Mouse (Mus musculus) MEL (cell line): Measurements from ENCODE around the gene Dot1l. TPM values are rescaled to one million over a fixed set of nuclear protein-coding genes. Genes with fewer than 3 reads are reported as not detected.
"Not testable (repeated sequence)": the region's sequence is repeated elsewhere in the genome, so short reads cannot be mapped to it uniquely, and the experiment has no call there.

ENCODE experiments used
- DNase-seq: peaks from one replicate; pipeline ENCODE4 v3.0.0; 2011; ENCODE audit warnings: low read depth, low spot score
- H3K27ac ChIP-seq: 2 replicates; pipeline ENCODE4 v1.5.1; 2012; ENCODE audit warnings: low read depth, mild to moderate bottlenecking, control low read depth, low read length, moderate library complexity; ENCODE audit not compliant: control insufficient read depth
- H3K27me3 ChIP-seq, 2 experiments: fragments of 150-350 bp in 1 of 2; sonication (generic) in 1 of 2; 2 replicates each; pipeline ENCODE4 v1.6.1; 2012; ENCODE audit warnings: low read length in 2 of 2, mild to moderate bottlenecking in 2 of 2, improper control_type of control experiment in 1 of 2, moderate library complexity in 1 of 2; ENCODE audit not compliant: insufficient read depth in 2 of 2, control insufficient read depth in 1 of 2
- H3K36me3 ChIP-seq, 2 experiments: 2 replicates each; pipeline ENCODE4 v1.6.1; 2012 to 2014; ENCODE audit warnings: low read length in 2 of 2, improper control_type of control experiment in 1 of 2, inconsistent platforms in 1 of 2, mild to moderate bottlenecking in 1 of 2; ENCODE audit not compliant: insufficient read depth in 2 of 2, control insufficient read depth in 1 of 2
- H3K4me1 ChIP-seq, 2 experiments: fragments of 150-350 bp in 1 of 2; sonication (generic) in 1 of 2; 2 replicates each; pipeline ENCODE4 v1.6.1; 2012; ENCODE audit warnings: low read length in 2 of 2, improper control_type of control experiment in 1 of 2, mild to moderate bottlenecking in 1 of 2; ENCODE audit not compliant: insufficient read depth in 2 of 2, control insufficient read depth in 1 of 2
- H3K4me3 ChIP-seq, 2 experiments: fragments of 150-350 bp in 1 of 2; sonication (generic) in 1 of 2; 2 replicates each; pipeline ENCODE4 v1.5.1; 2012; ENCODE audit warnings: low read depth in 2 of 2, low read length in 2 of 2, mild to moderate bottlenecking in 2 of 2, moderate library complexity in 2 of 2, control low read depth in 1 of 2, improper control_type of control experiment in 1 of 2; ENCODE audit not compliant: control insufficient read depth in 1 of 2, insufficient read depth in 1 of 2
- H3K79me2 ChIP-seq: 2 replicates; pipeline ENCODE4 v1.6.1; 2012; ENCODE audit warnings: mild to moderate bottlenecking, low read length, moderate library complexity; ENCODE audit not compliant: control insufficient read depth, poor library complexity, insufficient read depth
- H3K9ac ChIP-seq: 2 replicates; pipeline ENCODE4 v1.6.1; 2012; ENCODE audit warnings: low read depth, mild to moderate bottlenecking, control low read depth, low read length, moderate library complexity; ENCODE audit not compliant: control insufficient read depth, poor library complexity, severe bottlenecking
- H3K9me3 ChIP-seq: fragments of 150-350 bp; sonication (generic); replicated peaks from 2 replicates; pipeline ENCODE4 v1.6.1; 2012; ENCODE audit warnings: mild to moderate bottlenecking, low read length, improper control_type of control experiment, moderate library complexity; ENCODE audit not compliant: insufficient read depth
- BHLHE40 ChIP-seq: IDR thresholded peaks from 2 replicates; pipeline ENCODE4 v1.6.1; 2012; ENCODE audit warnings: low read depth, mild to moderate bottlenecking, inconsistent platforms, low read length, improper control_type of control experiment, borderline replicate concordance
- CHD2 ChIP-seq: IDR thresholded peaks from 2 replicates; pipeline ENCODE4 v1.6.1; 2011; ENCODE audit warnings: low read length, improper control_type of control experiment
- ELF1 ChIP-seq: IDR thresholded peaks from 2 replicates; pipeline ENCODE4 v1.6.1; 2014; ENCODE audit warnings: low read depth, mild to moderate bottlenecking, inconsistent platforms, low read length, improper control_type of control experiment, moderate library complexity
- ETS1 ChIP-seq: IDR thresholded peaks from 2 replicates; pipeline ENCODE4 v1.6.1; 2012; ENCODE audit warnings: low read depth, mild to moderate bottlenecking, inconsistent platforms, low read length, improper control_type of control experiment, moderate library complexity
- GATA1 ChIP-seq: IDR thresholded peaks from 2 replicates; pipeline ENCODE4 v1.6.1; 2011; ENCODE audit warnings: low read depth, low read length, improper control_type of control experiment
- HCFC1 ChIP-seq: IDR thresholded peaks from 2 replicates; pipeline ENCODE4 v1.6.1; 2012; ENCODE audit warnings: low read depth, mild to moderate bottlenecking, inconsistent platforms, low read length, improper control_type of control experiment, moderate library complexity
- JUND ChIP-seq: IDR thresholded peaks from 2 replicates; pipeline ENCODE4 v1.6.1; 2011; ENCODE audit warnings: low read depth, mild to moderate bottlenecking, improper control_type of control experiment, low read length
- MAFK ChIP-seq: IDR thresholded peaks from 2 replicates; pipeline ENCODE4 v1.6.1; 2011; ENCODE audit warnings: low read depth, mild to moderate bottlenecking, low read length, improper control_type of control experiment, borderline replicate concordance
- MAZ ChIP-seq: IDR thresholded peaks from 2 replicates; pipeline ENCODE4 v1.6.1; 2012; ENCODE audit warnings: low read depth, mild to moderate bottlenecking, inconsistent platforms, low read length, improper control_type of control experiment
- MYC ChIP-seq: IDR thresholded peaks from 2 replicates; pipeline ENCODE4 v1.6.1; 2011; ENCODE audit warnings: low read depth, mild to moderate bottlenecking, low read length, improper control_type of control experiment, moderate library complexity
- NELFE ChIP-seq: IDR thresholded peaks from 2 replicates; pipeline ENCODE4 v1.6.1; 2011; ENCODE audit warnings: low read depth, low read length, improper control_type of control experiment
- NRF1 ChIP-seq: IDR thresholded peaks from 2 replicates; pipeline ENCODE4 v1.6.1; 2014; ENCODE audit warnings: low read depth, mild to moderate bottlenecking, inconsistent platforms, low read length, improper control_type of control experiment, moderate library complexity; ENCODE audit not compliant: poor library complexity, insufficient read depth, severe bottlenecking
- POLR2AphosphoS2 ChIP-seq: IDR thresholded peaks from 2 replicates; pipeline ENCODE4 v1.6.1; 2011; ENCODE audit warnings: low read length, improper control_type of control experiment
- RCOR1 ChIP-seq: IDR thresholded peaks from 2 replicates; pipeline ENCODE4 v1.6.1; 2012; ENCODE audit warnings: low read depth, mild to moderate bottlenecking, inconsistent platforms, low read length, improper control_type of control experiment
- SIN3A ChIP-seq: IDR thresholded peaks from 2 replicates; pipeline ENCODE4 v1.6.1; 2012; ENCODE audit warnings: low read length, improper control_type of control experiment, inconsistent platforms
- TCF12 ChIP-seq: IDR thresholded peaks from 2 replicates; pipeline ENCODE4 v1.6.1; 2014; ENCODE audit warnings: low read depth, mild to moderate bottlenecking, inconsistent platforms, low read length, improper control_type of control experiment, moderate library complexity
- UBTF ChIP-seq: IDR thresholded peaks from 2 replicates; pipeline ENCODE4 v1.6.1; 2012; ENCODE audit warnings: low read depth, mild to moderate bottlenecking, inconsistent platforms, low read length, improper control_type of control experiment, moderate library complexity, borderline replicate concordance; ENCODE audit not compliant: insufficient read depth
- USF1 ChIP-seq: IDR thresholded peaks from 2 replicates; pipeline ENCODE4 v1.6.1; 2014; ENCODE audit warnings: low read depth, mild to moderate bottlenecking, inconsistent platforms, low read length, improper control_type of control experiment, moderate library complexity
- ZC3H11A ChIP-seq: IDR thresholded peaks from 2 replicates; pipeline ENCODE4 v1.6.1; 2012; ENCODE audit warnings: low read depth, mild to moderate bottlenecking, inconsistent platforms, low read length, improper control_type of control experiment
- polyA plus RNA-seq, 2 experiments: library from polyadenylated mRNA; stranded (reverse) in 1 of 2; unstranded in 1 of 2; fragments of >175 nt in 1 of 2; fragments of >200 nt in 1 of 2; gene quantifications; 2 replicates each; pipeline versions ENCODE4 v1.2.1 to v1.2.4; 2012; ENCODE audit warnings: low replicate concordance in 2 of 2, low read depth in 1 of 2; ENCODE audit not compliant: insufficient read length in 2 of 2, insufficient read depth in 1 of 2, missing spikeins in 1 of 2
- total RNA-seq: library from RNA; depleted of rRNA; stranded (reverse); fragments of 300-350 nt; gene quantifications from 2 replicates; pipeline ENCODE4 v1.2.3, GENCODE M21; 2012

Dot1l gene
- total and polyA plus RNA-seq, 3 experiments, result 15.0 to 70.6 TPM; not detected in 1

GRCm38 (mm10) chr10:80827063-80827869 lies 72.3 kb downstream of the Dot1l start:
- peaks cover 23% of the 10 kb centered on the region for H3K79me2 ChIP-seq
- H3K9ac ChIP-seq, result peak overlapping the region; percentile 95
- H3K9me3 ChIP-seq, result no peaks in the 10 kb centered on the region
- no peak overlapping the region for H3K27ac ChIP-seq
- no peaks in the 10 kb centered on the region for H3K27me3 ChIP-seq
- TF ChIP-seq SIN3A (peak; percentile 14; the same call in 1 of the 2 replicates), NELFE (0 out of 2 replicates have a peak, but pooled peaks have one; percentile 6), MYC (no peak), CHD2 (no peak), MAFK (no peak), ELF1 (no peak), JUND (no peak), BHLHE40 (no peak)
- H3K4me3 ChIP-seq, result peak overlapping the region; percentile 97 to 98
- H3K36me3 ChIP-seq, result peaks cover 0 to 19% of the 10 kb centered on the region in 2 experiments; a peak in 2 of 4 replicates
- peaks cover 8 to 24% of the 10 kb centered on the region in 2 experiments for H3K4me1 ChIP-seq
- no peak for DNase-seq

- Histone ChIP-seq H3K9me3 (no peaks in the 10 kb centered on the region), H3K27me3 (no peaks in the 10 kb centered on the region), H3K4me3 (peak overlapping the region; percentile 97 to 98), H3K79me2 (peaks cover 23% of the 10 kb centered on the region), H3K27ac (no peak overlapping the region), H3K9ac (peak overlapping the region; percentile 95), H3K4me1 (peaks cover 4 to 24% of the 10 kb centered on the region in 2 experiments), H3K36me3 (peaks cover 0 to 19% of the 10 kb centered on the region in 2 experiments; a peak in 2 of 4 replicates)
- DNase-seq, result no peak
- no peak for TF ChIP-seq HCFC1
- TF ChIP-seq POLR2AphosphoS2, result no peak
- TF ChIP-seq MAZ, result no peak
- no peak for TF ChIP-seq UBTF
- TF ChIP-seq NELFE, result no peak
- TF ChIP-seq USF1, result no peak
- no peak for TF ChIP-seq ZC3H11A
- no peak for TF ChIP-seq NRF1
- TF ChIP-seq ETS1, result no peak
- no peak for TF ChIP-seq GATA1
- no peak for TF ChIP-seq RCOR1
- no peak for TF ChIP-seq TCF12
- TF ChIP-seq SIN3A, result no peak
Measured at GRCm38 (mm10) chr10:80827870-80828420, 72.9 kb downstream of the Dot1l start.

DNA sequence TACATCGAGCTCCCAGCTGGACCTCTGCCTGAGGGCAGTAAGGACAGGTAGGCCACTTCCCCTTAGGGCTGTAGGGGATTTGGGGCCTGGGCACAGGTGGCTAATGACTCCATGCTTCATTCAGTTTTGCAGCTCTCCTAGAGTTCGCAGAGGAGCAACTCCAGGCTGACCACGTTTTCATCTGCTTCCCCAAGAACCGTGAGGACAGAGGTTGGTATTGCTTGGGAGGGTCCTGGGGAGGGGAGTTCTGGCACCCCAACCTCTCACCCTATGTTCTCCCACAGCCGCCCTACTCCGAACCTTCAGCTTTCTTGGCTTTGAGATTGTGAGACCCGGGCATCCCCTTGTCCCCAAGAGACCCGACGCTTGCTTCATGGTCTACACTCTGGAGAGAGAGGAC lies 73.6 kb downstream of the Dot1l start:
- H3K9ac ChIP-seq, DNase-seq, H3K27me3 ChIP-seq, H3K27ac ChIP-seq, H3K4me3 ChIP-seq, H3K9me3 ChIP-seq: not testable (repeated sequence)
- H3K4me1 ChIP-seq, result peaks cover 4 to 24% of the 10 kb centered on the region in 2 experiments
- peaks cover 23% of the 10 kb centered on the region for H3K79me2 ChIP-seq
- H3K36me3 ChIP-seq, result peaks cover 0 to 17% of the 10 kb centered on the region in 2 experiments; a peak in 2 of 4 replicates
